Mouse (Mus musculus) heart, postnatal 0 days (tissue): ENCODE results near the gene Prkab2. TPM values are rescaled to one million over a fixed set of nuclear protein-coding genes. Genes with fewer than 3 reads are reported as not detected.
A peak's percentile ranks its signal among the peaks of the same experiment; 100 is the strongest.

Experiments used
- ATAC-seq: fragments of 200-750 bp; cut with Nextera tagmentation; 2 replicates; pipeline ENCODE4 v1.8.0; 2017; ENCODE audit warnings: low read depth, moderate number of reproducible peaks, moderate library complexity; ENCODE audit not compliant: insufficient read depth
- DNase-seq: peaks from one replicate; pipeline ENCODE4 v3.0.0-alpha.2; 2016; ENCODE audit warnings: low spot score
- H3K27ac ChIP-seq: fragments of 300-500 bp; sonication (generic); 2 replicates; pipeline ENCODE4 v1.5.1; 2014; ENCODE audit warnings: low read depth, mild to moderate bottlenecking
- H3K27me3 ChIP-seq: fragments of 300-500 bp; sonication (generic); 2 replicates; pipeline ENCODE4 v1.6.1; 2014; ENCODE audit warnings: low read length, mixed read lengths; ENCODE audit not compliant: control insufficient read depth, insufficient read depth
- H3K36me3 ChIP-seq: fragments of 300-500 bp; sonication (generic); replicated peaks from 2 replicates; pipeline ENCODE4 v1.6.1; 2014; ENCODE audit warnings: low read length, mixed read lengths; ENCODE audit not compliant: control insufficient read depth, insufficient read depth
- H3K4me1 ChIP-seq: fragments of 300-500 bp; sonication (generic); 2 replicates; pipeline ENCODE4 v1.6.1; 2014; ENCODE audit warnings: antibody characterized with exemption; ENCODE audit not compliant: control insufficient read depth, insufficient read depth
- H3K4me2 ChIP-seq: fragments of 300-500 bp; sonication (generic); 2 replicates; pipeline ENCODE4 v1.6.1; 2014; ENCODE audit warnings: low read depth, mild to moderate bottlenecking, low read length, moderate library complexity
- H3K4me3 ChIP-seq: fragments of 300-500 bp; sonication (generic); 2 replicates; pipeline ENCODE4 v1.5.1; 2014; ENCODE audit warnings: low read depth, low read length
- H3K9ac ChIP-seq: fragments of 300-500 bp; sonication (generic); replicated peaks from 2 replicates; pipeline ENCODE4 v1.6.1; 2014; ENCODE audit warnings: low read depth, low read length, mixed read lengths
- H3K9me3 ChIP-seq: fragments of 300-500 bp; sonication (generic); replicated peaks from 2 replicates; pipeline ENCODE4 v1.6.1; 2016; ENCODE audit warnings: low read length; ENCODE audit not compliant: control insufficient read depth
- CTCF ChIP-seq: IDR thresholded peaks from 2 replicates; pipeline ENCODE4 v1.5.1; 2016; ENCODE audit warnings: antibody characterized with exemption, control low read depth, low read depth
- EP300 ChIP-seq: IDR thresholded peaks from 2 replicates; pipeline ENCODE4 v1.6.1; 2016; ENCODE audit warnings: antibody characterized with exemption, low read depth
- WGBS: fragments of 180-500 bp; shearing (Covaris S2); extraction: QIAGEN DNeasy Blood & Tissue Kit; methylation state at CpG from one replicate; pipeline ENCODE4 v1.1.7; 2014; 5-methylcytosine and 5-hydroxymethylcytosine counted together
- polyA plus RNA-seq: library from polyadenylated mRNA; unstranded; fragments of >200 nt; fragmentation: Nextera tagmentation; extraction: Ambion mirVana; gene quantifications from 2 replicates; pipeline ENCODE4 v1.2.1, GENCODE M21; 2015
- total RNA-seq: library from RNA; depleted of rRNA; stranded (reverse); fragments of >200 nt; gene quantifications from 2 replicates; pipeline ENCODE4 v1.2.3, GENCODE M21; 2014; ENCODE audit warnings: low replicate concordance

Prkab2 gene
- total and polyA plus RNA-seq, 2 experiments from 2014 or later: 10.5 to 17.4 TPM

- WGBS: 37% methylated on average over 10 of the region's 10 CpGs
- peak overlapping the region; percentile 52 for H3K4me2 ChIP-seq
- peak overlapping the region; percentile 8; the same call in 1 of the 2 replicates for H3K4me3 ChIP-seq
- TF ChIP-seq EP300: no peak
- no peak for TF ChIP-seq CTCF
- DNase-seq (peak; percentile 80), ATAC-seq (peak; percentile 65)
- H3K27ac ChIP-seq: peak overlapping the region; percentile 88
- H3K4me1 ChIP-seq: peaks cover 30% of the 10 kb centered on the region
- no peaks in the 10 kb centered on the region; the same call in 1 of the 2 replicates for H3K9me3 ChIP-seq
- no peaks in the 10 kb centered on the region for H3K27me3 ChIP-seq
- H3K9ac ChIP-seq: peak overlapping the region; percentile 25; the same call in 1 of the 2 replicates
- no peaks in the 10 kb centered on the region for H3K36me3 ChIP-seq
These were observed 6.4 kb upstream of the Prkab2 start for GRCm38 (mm10) chr3:97651604-97652003.

- Histone ChIP-seq H3K4me3 (no peak overlapping the region), H3K4me1 (peaks cover 24% of the 10 kb centered on the region), H3K36me3 (no peaks in the 10 kb centered on the region), H3K27ac (no peak overlapping the region), H3K4me2 (no peak overlapping the region), H3K9ac (no peak overlapping the region), H3K9me3 (no peaks in the 10 kb centered on the region; the same call in 1 of the 2 replicates), H3K27me3 (no peaks in the 10 kb centered on the region)
- no peak for TF ChIP-seq EP300
- no peak for TF ChIP-seq CTCF
- no peak for DNase-seq
- 87% methylated on average over 5 of the region's 5 CpGs for WGBS
- no peak for ATAC-seq
These were observed 4.2 kb upstream of the Prkab2 start for GRCm38 (mm10) chr3:97653781-97654180.

- ATAC-seq (no peak), DNase-seq (no peak)
- Histone ChIP-seq H3K27ac (no peak overlapping the region), H3K4me2 (no peak overlapping the region), H3K27me3 (no peaks in the 10 kb centered on the region), H3K9me3 (no peaks in the 10 kb centered on the region; the same call in 1 of the 2 replicates), H3K4me3 (no peak overlapping the region), H3K36me3 (no peaks in the 10 kb centered on the region), H3K9ac (no peak overlapping the region), H3K4me1 (peaks cover 27% of the 10 kb centered on the region)
- 84% methylated on average over 8 of the region's 8 CpGs for WGBS
- no peak for TF ChIP-seq EP300
- peak; percentile 44 for TF ChIP-seq CTCF
These were observed 3.1 kb upstream of the Prkab2 start for GRCm38 (mm10) chr3:97654901-97655300.

GRCm38 (mm10) chr3:97658426-97659193 is 617 bp downstream of the Prkab2 start:
- peak overlapping the region; percentile 88 for H3K4me2 ChIP-seq
- H3K4me3 ChIP-seq: peak overlapping the region; percentile 66
- peak overlapping the region; percentile 60 for H3K27ac ChIP-seq
- WGBS: under 1% methylated on average over 49 of the region's 50 CpGs
- H3K9ac ChIP-seq: peak overlapping the region; percentile 72
- no peak for DNase-seq
- H3K9me3 ChIP-seq: no peaks in the 10 kb centered on the region; the same call in 1 of the 2 replicates
- no peaks in the 10 kb centered on the region for H3K27me3 ChIP-seq
- H3K36me3 ChIP-seq: peaks cover 15% of the 10 kb centered on the region
- ATAC-seq: peak; percentile 66
- H3K4me1 ChIP-seq: peaks cover 13% of the 10 kb centered on the region
- TF ChIP-seq EP300 (no peak), CTCF (no peak)

GRCm38 (mm10) chr3:97659746-97660145 is 1.8 kb downstream of the Prkab2 start:
- Histone ChIP-seq H3K4me2 (peak overlapping the region; percentile 13; the same call in 1 of the 2 replicates), H3K27me3 (no peaks in the 10 kb centered on the region), H3K36me3 (peaks cover 26% of the 10 kb centered on the region), H3K9me3 (no peaks in the 10 kb centered on the region; the same call in 1 of the 2 replicates), H3K27ac (no peak overlapping the region), H3K4me3 (no peak overlapping the region; the same call in 1 of the 2 replicates), H3K9ac (no peak overlapping the region), H3K4me1 (peaks cover 13% of the 10 kb centered on the region)
- ATAC-seq (no peak), DNase-seq (no peak)
- WGBS: 78% methylated on average over 7 of the region's 7 CpGs
- TF ChIP-seq EP300: no peak
- no peak for TF ChIP-seq CTCF
